Mouse (Mus musculus) liver, adult 2 months (tissue): ENCODE results near the gene Acer3. TPM values are rescaled to one million over a fixed set of nuclear protein-coding genes. Genes with fewer than 3 reads are reported as not detected.

Experiments used
- DNase-seq: peaks from one replicate; pipeline ENCODE4 v3.0.0-alpha.2; 2011; ENCODE audit warnings: low read depth, low spot score; ENCODE audit errors: extremely low read depth
- H3K27ac ChIP-seq: fragments of 200-500 bp; replicated peaks from 2 replicates; pipeline ENCODE4 v1.5.1; 2012; ENCODE audit warnings: low read depth, mild to moderate bottlenecking, control low read depth, inconsistent platforms, low read length; ENCODE audit not compliant: insufficient read depth
- H3K27me3 ChIP-seq: fragments of 200-500 bp; 2 replicates; pipeline ENCODE4 v1.6.1; 2012; ENCODE audit warnings: mild to moderate bottlenecking, moderate library complexity, low read length, inconsistent platforms; ENCODE audit not compliant: control insufficient read depth, insufficient read depth
- H3K36me3 ChIP-seq: fragments of 200-500 bp; 2 replicates; pipeline ENCODE4 v1.6.1; 2012; ENCODE audit warnings: low read length, inconsistent platforms; ENCODE audit not compliant: control insufficient read depth, insufficient read depth
- H3K4me1 ChIP-seq: fragments of 200-500 bp; 2 replicates; pipeline ENCODE4 v1.6.1; 2011; ENCODE audit warnings: low read length; ENCODE audit not compliant: control insufficient read depth, insufficient read depth
- H3K4me3 ChIP-seq: fragments of 200-500 bp; 2 replicates; pipeline ENCODE4 v1.5.1; 2011; ENCODE audit warnings: low read depth, mild to moderate bottlenecking, control low read depth, low read length, moderate library complexity; ENCODE audit not compliant: insufficient read depth
- H3K79me2 ChIP-seq: fragments of 200-500 bp; 2 replicates; pipeline ENCODE4 v1.6.1; 2012; ENCODE audit warnings: inconsistent platforms, mild to moderate bottlenecking, low read length, moderate library complexity; ENCODE audit not compliant: control insufficient read depth, insufficient read depth
- H3K9ac ChIP-seq: fragments of 200-500 bp; 2 replicates; pipeline ENCODE4 v1.6.1; 2012; ENCODE audit warnings: low read depth, mild to moderate bottlenecking, control low read depth, inconsistent platforms, low read length
- CTCF ChIP-seq: fragments of 200-500 bp; IDR thresholded peaks from 2 replicates; pipeline ENCODE4 v1.5.1; 2011; ENCODE audit warnings: low read depth, low read length, control low read depth
- POLR2A ChIP-seq: fragments of 200-500 bp; IDR thresholded peaks from 2 replicates; pipeline ENCODE4 v1.6.1; 2011; ENCODE audit warnings: low read length, control low read depth; ENCODE audit not compliant: insufficient read depth; ENCODE audit errors: extremely low read depth
- WGBS: fragments of 180-500 bp; shearing (Covaris S2); methylation state at CpG from one replicate; pipeline ENCODE4 v1.1.7; 2018; 5-methylcytosine and 5-hydroxymethylcytosine counted together
- polyA plus RNA-seq: library from polyadenylated mRNA; depleted of rRNA; stranded (reverse); fragments of >200 nt; gene quantifications from 2 replicates; pipeline ENCODE4 v1.2.3, GENCODE M21; 2012
- total RNA-seq: library from RNA; depleted of rRNA; stranded (reverse); fragments of >200 nt; gene quantifications from 2 replicates; pipeline ENCODE4 v1.2.3, GENCODE M21; 2014

Gene Acer3
- total and polyA plus RNA-seq, 2 experiments = 7.4 to 19.7 TPM

DNA sequence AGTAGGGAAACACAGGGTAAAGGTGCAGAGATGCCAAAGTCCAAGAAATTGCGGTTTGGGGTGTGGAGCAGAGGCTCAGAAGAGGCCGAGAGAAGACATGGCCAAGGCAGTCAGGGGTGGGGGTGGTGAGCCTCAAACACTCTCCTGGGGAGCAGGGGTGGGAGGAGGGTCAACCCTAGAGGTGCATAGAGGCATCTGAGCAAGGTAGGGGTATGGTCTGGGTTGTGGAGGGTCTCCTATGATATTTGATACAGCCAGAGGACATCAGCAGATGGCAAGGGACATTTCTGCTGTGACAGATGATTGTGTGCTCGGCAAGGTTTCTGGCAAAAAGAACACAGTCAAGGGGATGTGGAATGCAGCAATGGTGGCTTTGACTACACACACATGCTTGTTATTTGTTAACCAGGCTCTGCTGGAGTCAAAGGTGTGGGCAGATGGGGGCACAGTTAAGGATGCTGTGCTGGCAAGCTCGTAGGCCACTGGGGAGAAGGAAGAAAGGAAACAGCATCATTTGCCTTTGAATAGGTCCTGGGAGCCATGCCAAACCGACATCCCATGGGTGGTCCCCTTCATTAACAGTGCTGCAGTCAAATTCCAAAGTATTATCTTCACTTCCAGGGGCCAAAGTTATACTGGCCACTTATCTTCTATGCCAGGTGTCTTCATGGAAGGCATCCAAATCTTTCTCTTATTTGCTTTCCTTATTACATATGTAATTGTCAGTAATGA, 2.4 kb upstream of the Acer3 start:
- no peak overlapping the region for H3K4me3 ChIP-seq
- H3K9ac ChIP-seq = no peak overlapping the region
- H3K36me3 ChIP-seq = no peaks in the 10 kb centered on the region
- no peak overlapping the region for H3K27ac ChIP-seq
- TF ChIP-seq POLR2A (no peak), CTCF (no peak)
- DNase-seq = no peak
- H3K4me1 ChIP-seq = peaks cover 5% of the 10 kb centered on the region; the same call in 1 of the 2 replicates
- no peaks in the 10 kb centered on the region for H3K79me2 ChIP-seq
- WGBS = 66% methylated on average over 5 of the region's 5 CpGs
- no peaks in the 10 kb centered on the region for H3K27me3 ChIP-seq

DNA sequence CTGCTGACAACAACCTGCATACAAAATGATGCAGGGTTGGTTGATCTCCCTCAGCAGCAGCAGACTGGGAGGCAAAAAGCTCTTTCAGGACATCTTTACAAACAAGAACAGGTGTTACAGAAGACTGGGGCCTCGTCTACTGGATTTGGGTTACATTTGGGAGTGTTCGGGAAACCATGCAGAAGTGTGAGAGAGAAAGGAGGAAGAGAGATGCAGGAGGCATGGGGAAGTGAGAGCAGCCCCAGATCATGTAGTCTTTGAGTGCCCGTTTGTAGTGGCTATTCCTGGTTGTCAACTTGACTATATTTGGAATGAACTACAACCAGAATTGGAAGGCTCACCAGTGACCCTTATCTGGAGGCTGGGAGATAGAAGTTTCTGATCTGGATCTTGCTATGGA, 1.4 kb upstream of the Acer3 start:
- no peaks in the 10 kb centered on the region for H3K27me3 ChIP-seq
- no peaks in the 10 kb centered on the region for H3K79me2 ChIP-seq
- TF ChIP-seq POLR2A (no peak), CTCF (no peak)
- H3K4me3 ChIP-seq = no peak overlapping the region
- H3K4me1 ChIP-seq = peaks cover 6% of the 10 kb centered on the region; the same call in 1 of the 2 replicates
- H3K27ac ChIP-seq = no peak overlapping the region
- H3K36me3 ChIP-seq = no peaks in the 10 kb centered on the region
- no peak overlapping the region for H3K9ac ChIP-seq
- DNase-seq = no peak
- 91% methylated on average over 3 of the region's 3 CpGs for WGBS

DNA sequence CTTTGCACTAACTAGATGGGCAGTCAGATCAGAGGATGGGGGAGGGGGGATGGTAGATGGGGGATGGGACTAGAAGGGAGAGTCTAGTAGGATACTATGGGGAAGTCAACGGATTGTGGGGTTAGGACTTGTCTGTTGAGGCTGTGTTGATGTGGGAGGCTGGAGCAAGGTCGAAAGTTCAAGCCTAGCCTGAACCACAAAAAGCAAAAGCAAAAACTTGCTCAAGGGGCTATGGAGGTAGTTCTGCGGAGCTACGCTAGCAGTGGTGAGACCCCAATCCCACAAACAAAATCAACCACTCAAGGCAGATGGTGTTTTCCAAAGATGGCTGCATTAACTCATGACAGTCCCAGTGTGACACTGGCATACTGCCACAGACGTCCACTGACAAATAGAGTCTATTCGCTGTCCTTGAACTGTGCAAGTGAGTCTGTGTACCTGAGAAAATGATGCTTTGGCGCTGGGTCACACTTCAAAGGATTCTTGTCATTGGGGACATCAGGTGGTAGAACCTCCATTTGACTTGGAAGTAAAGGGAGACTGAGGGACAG, 927 bp downstream of the Acer3 start:
- 85% methylated on average over 7 of the region's 7 CpGs for WGBS
- DNase-seq = no peak
- Histone ChIP-seq H3K27ac (no peak overlapping the region), H3K36me3 (no peaks in the 10 kb centered on the region), H3K4me1 (peaks cover 10% of the 10 kb centered on the region), H3K27me3 (no peaks in the 10 kb centered on the region), H3K79me2 (no peaks in the 10 kb centered on the region), H3K4me3 (no peak overlapping the region), H3K9ac (no peak overlapping the region)
- TF ChIP-seq CTCF (no peak), POLR2A (no peak)

DNA sequence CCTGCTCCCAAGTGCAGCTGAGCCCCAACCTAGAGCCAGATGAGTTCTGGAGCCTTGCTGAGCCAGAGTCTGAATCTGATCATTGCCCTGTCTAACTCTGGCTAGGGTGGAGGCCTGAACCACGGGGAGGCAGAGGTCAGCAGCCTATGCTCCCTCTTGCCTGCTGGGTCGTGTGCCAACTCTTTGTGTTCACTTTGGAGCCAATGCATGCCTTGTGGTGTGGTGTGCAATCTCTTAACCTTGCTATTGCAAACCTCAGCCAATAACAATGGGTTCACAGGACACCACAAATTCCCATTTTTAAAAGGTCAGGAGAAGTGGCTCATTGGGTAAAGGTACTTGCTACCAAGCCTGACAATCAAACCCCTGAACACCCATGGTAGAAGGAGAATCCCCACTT, 4.4 kb downstream of the Acer3 start:
- H3K36me3 ChIP-seq = no peaks in the 10 kb centered on the region
- WGBS = 12% methylated on average over 2 of the region's 2 CpGs
- H3K79me2 ChIP-seq = no peaks in the 10 kb centered on the region
- no peak overlapping the region for H3K9ac ChIP-seq
- H3K27me3 ChIP-seq = no peaks in the 10 kb centered on the region
- peaks cover 7% of the 10 kb centered on the region for H3K4me1 ChIP-seq
- TF ChIP-seq CTCF (peak; percentile 46; the same call in 1 of the 2 replicates), POLR2A (no peak)
- H3K27ac ChIP-seq = no peak overlapping the region
- peak; percentile 97 for DNase-seq
- H3K4me3 ChIP-seq = no peak overlapping the region

DNA sequence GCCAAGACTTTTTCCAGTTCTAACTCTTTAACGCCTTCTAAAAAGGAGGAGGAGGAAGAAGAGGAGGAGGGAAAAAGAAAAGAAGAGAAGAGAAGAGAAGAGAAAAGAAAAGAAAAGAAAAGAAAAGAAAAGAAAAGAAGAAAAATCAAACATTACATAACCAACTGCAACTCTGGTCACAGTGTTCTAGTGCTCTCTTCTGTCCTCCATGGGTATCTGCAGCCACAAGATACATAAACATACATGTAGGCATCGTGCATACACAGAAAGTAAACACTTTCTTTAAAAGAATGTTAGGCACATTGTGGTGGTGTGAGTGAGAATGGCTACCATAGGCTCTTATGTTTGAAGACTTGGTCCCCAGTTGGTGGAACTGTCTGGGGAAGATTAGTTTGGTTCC, 5.9 kb downstream of the Acer3 start:
- WGBS = 75% methylated on average over 2 of the region's 2 CpGs
- DNase-seq = no peak
- no peaks in the 10 kb centered on the region for H3K79me2 ChIP-seq

DNA sequence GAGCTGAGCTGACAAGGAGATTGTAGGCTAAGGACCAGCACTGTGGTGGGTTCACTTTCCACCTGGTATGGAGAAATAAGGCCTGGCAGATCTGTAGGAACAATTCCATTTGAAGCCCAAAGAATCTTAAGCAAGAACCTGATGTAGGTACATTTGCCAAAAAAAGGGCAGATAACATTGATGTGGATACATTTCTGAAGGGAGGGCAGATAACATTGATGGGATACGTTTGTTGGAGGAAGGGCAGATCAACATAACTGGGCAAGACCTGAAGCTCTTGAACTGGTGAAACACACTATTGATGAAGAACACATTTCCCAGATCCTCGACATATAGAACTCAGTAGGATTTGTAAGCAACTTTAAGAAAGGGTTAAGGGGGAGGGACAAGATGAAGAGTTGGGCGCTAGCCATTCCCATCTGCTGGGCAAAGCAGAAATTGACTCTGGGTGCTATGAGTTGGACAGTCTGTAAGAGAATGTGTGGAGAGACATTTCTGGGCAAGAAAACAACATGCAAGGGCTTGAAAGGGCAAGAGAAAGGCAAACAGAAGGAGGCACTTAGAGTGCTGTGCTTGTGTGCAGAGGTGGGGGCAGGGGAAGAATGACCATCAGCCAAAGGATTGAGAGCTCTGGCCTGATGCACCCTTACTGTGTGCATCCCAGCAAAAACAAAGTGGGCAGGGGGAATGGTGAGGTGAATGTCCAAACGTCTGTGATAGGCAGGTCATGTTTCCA, 8.7 kb downstream of the Acer3 start:
- no peaks in the 10 kb centered on the region for H3K27me3 ChIP-seq
- no peak overlapping the region for H3K4me3 ChIP-seq
- WGBS = 60% methylated on average over 4 of the region's 4 CpGs
- TF ChIP-seq CTCF = no peak
- no peak for TF ChIP-seq POLR2A
- DNase-seq = peak; percentile 36
- H3K36me3 ChIP-seq = no peaks in the 10 kb centered on the region
- H3K9ac ChIP-seq = no peak overlapping the region
- H3K79me2 ChIP-seq = no peaks in the 10 kb centered on the region
- H3K4me1 ChIP-seq = peaks cover 9% of the 10 kb centered on the region
- H3K27ac ChIP-seq = no peak overlapping the region

More for the DNA sequence above, 5.9 kb downstream of the Acer3 start:
- H3K27me3 ChIP-seq = no peaks in the 10 kb centered on the region
- no peak overlapping the region for H3K4me3 ChIP-seq
- H3K27ac ChIP-seq = no peak overlapping the region
- no peak for TF ChIP-seq CTCF
- TF ChIP-seq POLR2A = no peak
- peaks cover 5% of the 10 kb centered on the region for H3K4me1 ChIP-seq
- H3K9ac ChIP-seq = no peak overlapping the region
- no peaks in the 10 kb centered on the region for H3K36me3 ChIP-seq
